Mouse (Mus musculus) hindbrain, embryonic 11.5 days (tissue): ENCODE measurements around the gene Nrip3. TPM values are rescaled to one million over a fixed set of nuclear protein-coding genes. Genes with fewer than 3 reads are reported as not detected.

Experiments used
- polyA plus RNA-seq: library from polyadenylated mRNA; unstranded; fragments of >200 nt; fragmentation: Nextera tagmentation; extraction: Ambion mirVana; gene quantifications from 2 replicates; pipeline ENCODE4 v1.2.1, GENCODE M21; 2014

The Nrip3 gene
- polyA plus RNA-seq, 1 experiment from 2014 or later = 0.85 TPM

Other genes starting within 250 kb of the Nrip3 start
- 32.5 and 39.7 TPM in 2 replicates for gene St5, start 78.4 kb downstream of the Nrip3 start, polyA plus RNA-seq
- 19.0 and 22.2 TPM in 2 replicates for gene Akip1, start 78.3 kb downstream of the Nrip3 start, polyA plus RNA-seq
- 0.37 and 0.47 TPM in 2 replicates for gene BC051019, start 58.2 kb downstream of the Nrip3 start, polyA plus RNA-seq
- gene Ascl3, start 50.3 kb downstream of the Nrip3 start, polyA plus RNA-seq = not detected in 2 replicates
- 63.2 and 71.2 TPM in 2 replicates for gene Tmem9b, start 29.1 kb downstream of the Nrip3 start, polyA plus RNA-seq
- gene Scube2, start 83.7 kb upstream of the Nrip3 start, polyA plus RNA-seq = 3.2 and 4.3 TPM in 2 replicates
- 52.5 and 57.3 TPM in 2 replicates for gene Dennd5a, start 178.4 kb upstream of the Nrip3 start, polyA plus RNA-seq
- gene Tmem41b, start 204.9 kb upstream of the Nrip3 start, polyA plus RNA-seq = 78.4 and 84.8 TPM in 2 replicates
- 23.2 and 32.7 TPM in 2 replicates for gene Ipo7, start 236.2 kb upstream of the Nrip3 start, polyA plus RNA-seq